Mouse (Mus musculus) CH12.LX (cell line): ENCODE measurements around the gene Cmah. TPM values are rescaled to one million over a fixed set of nuclear protein-coding genes. Genes with fewer than 3 reads are reported as not detected.

Source experiments
- DNase-seq: peaks from one replicate; pipeline ENCODE4 v3.0.0-alpha.2; 2013; ENCODE audit errors: extremely low read depth
- H3K27ac ChIP-seq: 2 replicates; pipeline ENCODE4 v1.5.1; 2012; ENCODE audit warnings: low read depth, mild to moderate bottlenecking, control low read depth, moderate library complexity; ENCODE audit not compliant: insufficient read depth
- H3K27me3 ChIP-seq: replicated peaks from 2 replicates; pipeline ENCODE3; 2012; ENCODE audit warnings: inconsistent platforms
- H3K36me3 ChIP-seq, 2 experiments: replicated peaks in 1 of 2; 2 replicates each; pipeline versions ENCODE3 to v1.6.1; 2012; ENCODE audit warnings: inconsistent platforms in 1 of 2, low read length in 1 of 2, mild to moderate bottlenecking in 1 of 2, mixed read lengths in 1 of 2, moderate library complexity in 1 of 2; ENCODE audit not compliant: control insufficient read depth in 1 of 2, insufficient read depth in 1 of 2
- H3K4me1 ChIP-seq, 2 experiments: 2 replicates each; pipeline ENCODE4 v1.6.1; 2012; ENCODE audit warnings: inconsistent platforms in 1 of 2, moderate library complexity in 1 of 2; ENCODE audit not compliant: insufficient read depth in 2 of 2, control insufficient read depth in 1 of 2
- H3K4me2 ChIP-seq: 2 replicates; pipeline ENCODE4 v1.6.1; 2012; ENCODE audit warnings: low read depth, mild to moderate bottlenecking, control low read depth; ENCODE audit not compliant: poor library complexity, insufficient read depth, severe bottlenecking
- H3K4me3 ChIP-seq, 3 experiments: fragments of 150-350 bp in 1 of 3; sonication (generic) in 1 of 3; replicated peaks in 1 of 3; 2 replicates each; pipeline versions ENCODE3 to v1.5.1; 2011 to 2012; ENCODE audit warnings: low read depth in 2 of 3, low read length in 2 of 3, mild to moderate bottlenecking in 2 of 3, moderate library complexity in 2 of 3, control low read depth in 1 of 3, improper control_type of control experiment in 1 of 3, inconsistent platforms in 1 of 3, mixed read lengths in 1 of 3; ENCODE audit not compliant: poor library complexity in 1 of 3
- H3K79me2 ChIP-seq: replicated peaks from 2 replicates; pipeline ENCODE4 v1.6.1; 2012; ENCODE audit warnings: mild to moderate bottlenecking, moderate library complexity; ENCODE audit not compliant: control insufficient read depth, poor library complexity, insufficient read depth, severe bottlenecking; ENCODE audit errors: extremely low read depth
- H3K9ac ChIP-seq: 2 replicates; pipeline ENCODE4 v1.6.1; 2012; ENCODE audit warnings: low read depth, mild to moderate bottlenecking, control low read depth, moderate library complexity; ENCODE audit not compliant: insufficient read depth
- H3K9me3 ChIP-seq: replicated peaks from 2 replicates; pipeline ENCODE3; 2012; ENCODE audit warnings: low read length, inconsistent platforms, mixed read lengths
- CHD1 ChIP-seq: IDR thresholded peaks from 2 replicates; pipeline ENCODE4 v1.6.1; 2012; ENCODE audit warnings: low read depth, low read length, improper control_type of control experiment, inconsistent platforms
- CHD2 ChIP-seq: IDR thresholded peaks from 2 replicates; pipeline ENCODE4 v1.6.1; 2011; ENCODE audit warnings: low read length, improper control_type of control experiment
- CTCF ChIP-seq, 2 experiments: IDR thresholded peaks in 1 of 2; conservative IDR thresholded peaks in 1 of 2; 2 replicates each; pipeline ENCODE4 v1.5.1; 2011 to 2012; ENCODE audit warnings: low read depth in 2 of 2, low read length in 2 of 2, improper control_type of control experiment in 1 of 2, inconsistent platforms in 1 of 2, mild to moderate bottlenecking in 1 of 2, moderate library complexity in 1 of 2
- HCFC1 ChIP-seq: IDR thresholded peaks from 2 replicates; pipeline ENCODE4 v1.6.1; 2012; ENCODE audit warnings: low read depth, mild to moderate bottlenecking, inconsistent platforms, low read length, improper control_type of control experiment
- JUND ChIP-seq: conservative IDR thresholded peaks from 2 replicates; pipeline ENCODE4 v1.6.1; 2011; ENCODE audit warnings: low read depth, low read length, improper control_type of control experiment
- KAT2A ChIP-seq: IDR thresholded peaks from 2 replicates; pipeline ENCODE4 v1.6.1; 2012; ENCODE audit warnings: low read length, improper control_type of control experiment, inconsistent platforms; ENCODE audit not compliant: insufficient replicate concordance
- MAZ ChIP-seq: IDR thresholded peaks from 2 replicates; pipeline ENCODE4 v1.6.1; 2012; ENCODE audit warnings: low read depth, mild to moderate bottlenecking, inconsistent platforms, low read length, improper control_type of control experiment, moderate library complexity
- MEF2A ChIP-seq: IDR thresholded peaks from 2 replicates; pipeline ENCODE4 v1.6.1; 2014; ENCODE audit warnings: low read depth, mild to moderate bottlenecking, inconsistent platforms, low read length, improper control_type of control experiment, borderline replicate concordance
- MXI1 ChIP-seq: IDR thresholded peaks from 2 replicates; pipeline ENCODE4 v1.6.1; 2011; ENCODE audit warnings: mild to moderate bottlenecking, low read depth, low read length, improper control_type of control experiment
- MYC ChIP-seq: IDR thresholded peaks from 2 replicates; pipeline ENCODE4 v1.6.1; 2011; ENCODE audit warnings: low read depth, mild to moderate bottlenecking, improper control_type of control experiment, low read length
- NRF1 ChIP-seq: IDR thresholded peaks from 2 replicates; pipeline ENCODE4 v1.6.1; 2014; ENCODE audit warnings: low read depth, mild to moderate bottlenecking, inconsistent platforms, low read length, improper control_type of control experiment, moderate library complexity
- PAX5 ChIP-seq: IDR thresholded peaks from 2 replicates; pipeline ENCODE4 v1.6.1; 2012; ENCODE audit warnings: low read length, inconsistent platforms, mixed read lengths
- POLR2A ChIP-seq: IDR thresholded peaks from 2 replicates; pipeline ENCODE4 v1.6.1; 2011; ENCODE audit warnings: low read depth, mild to moderate bottlenecking, improper control_type of control experiment, low read length
- TBP ChIP-seq: conservative IDR thresholded peaks from 2 replicates; pipeline ENCODE4 v1.6.1; 2011; ENCODE audit warnings: low read depth, low read length, improper control_type of control experiment
- TCF12 ChIP-seq: IDR thresholded peaks from 2 replicates; pipeline ENCODE4 v1.6.1; 2014; ENCODE audit warnings: low read depth, mild to moderate bottlenecking, inconsistent platforms, low read length, improper control_type of control experiment
- dilution Hi-C: fragments of 300-500 bp; cut with MboI; formaldehyde crosslinking; loops from 2 replicates; pipeline ENCODE4 v1.14.3; 2020; ENCODE audit warnings: low sequenced_read_pairs; ENCODE audit not compliant: extremely low pct_unique_long_range_greater_than_20kb, extremely low pct_ligation_motif_present
- in situ Hi-C: fragments of 300-500 bp; cut with MboI; formaldehyde crosslinking; loops from 3 replicates; pipeline ENCODE4 v1.14.3; 2019; ENCODE audit warnings: low sequenced_read_pairs, low pct_ligation_motif_present, low pct_unique_long_range_greater_than_20kb, mixed read lengths
- polyA plus RNA-seq: library from polyadenylated mRNA; unstranded; fragments of >175 nt; gene quantifications from 2 replicates; pipeline ENCODE4 v1.2.1, GENCODE M21; 2012; ENCODE audit warnings: low read depth; ENCODE audit not compliant: insufficient read length
- total RNA-seq, 2 experiments: library from RNA; depleted of rRNA; stranded (reverse); fragments of 300-350 nt in 1 of 2; fragments of >200 nt in 1 of 2; gene quantifications; 2 replicates each; pipeline ENCODE4 v1.2.3; 2012 to 2014

Gene Cmah
- total and polyA plus RNA-seq, 3 experiments = 5.0 to 17.4 (median 5.5) TPM

GRCm38 (mm10) chr13:24490041-24490440 lies 162.8 kb downstream of the Cmah start:
- no peak for TF ChIP-seq HCFC1
- no peak for TF ChIP-seq MXI1
- no peak for TF ChIP-seq JUND
- TF ChIP-seq NRF1 = no peak
- TF ChIP-seq CHD1 = no peak
- TF ChIP-seq KAT2A = no peak
- no peak for TF ChIP-seq PAX5
- TF ChIP-seq MEF2A = no peak
- Histone ChIP-seq H3K9me3 (no peaks in the 10 kb centered on the region), H3K27ac (no peak overlapping the region), H3K36me3 (no peaks in the 10 kb centered on the region), H3K27me3 (no peaks in the 10 kb centered on the region), H3K4me1 (peaks cover 10 to 39% of the 10 kb centered on the region in 2 experiments), H3K4me2 (no peak overlapping the region), H3K79me2 (no peaks in the 10 kb centered on the region), H3K4me3 (no peak overlapping the region), H3K9ac (no peak overlapping the region)
- DNase-seq = no peak
- dilution Hi-C loops = no loop called here
- in situ Hi-C loops = loop anchor here (25.0 kb wide), 2 partner anchors 422 to 497 kb away; no protein-coding TSS in a partner anchor

GRCm38 (mm10) chr13:24491101-24491500 lies 163.9 kb downstream of the Cmah start:
- in situ Hi-C loops = loop anchor here (25.0 kb wide), 2 partner anchors 421 to 496 kb away; no protein-coding TSS in a partner anchor
- no peak overlapping the region for H3K4me2 ChIP-seq
- no peak overlapping the region for H3K4me3 ChIP-seq
- dilution Hi-C loops = no loop called here
- no peaks in the 10 kb centered on the region for H3K9me3 ChIP-seq
- no peaks in the 10 kb centered on the region for H3K27me3 ChIP-seq
- no peak for TF ChIP-seq POLR2A
- no peak for TF ChIP-seq MAZ
- TF ChIP-seq TCF12 = no peak
- TF ChIP-seq TBP = no peak
- H3K4me1 ChIP-seq = peaks cover 2 to 36% of the 10 kb centered on the region in 2 experiments; a peak in 3 of 4 replicates
- H3K9ac ChIP-seq = no peak overlapping the region
- no peak for DNase-seq
- no peaks in the 10 kb centered on the region for H3K36me3 ChIP-seq
- H3K27ac ChIP-seq = no peak overlapping the region
- H3K79me2 ChIP-seq = no peaks in the 10 kb centered on the region

- no peaks in the 10 kb centered on the region for H3K9me3 ChIP-seq
- H3K4me2 ChIP-seq = no peak overlapping the region
- in situ Hi-C loops (loop anchor here (25.0 kb wide), 2 partner anchors 419 to 494 kb away; no protein-coding TSS in a partner anchor), dilution Hi-C loops (no loop called here)
- DNase-seq = no peak
- H3K9ac ChIP-seq = no peak overlapping the region
- TF ChIP-seq MEF2A (no peak), CTCF (conservative IDR thresholded peaks at IDR 0.05 in 1 of 2, IDR thresholded peaks at IDR 0.05 in 1 of 2; ENCODE audit: low read depth in 2 of 2, low read length in 2 of 2) (no peak), CHD2 (no peak), MYC (no peak)
- H3K79me2 ChIP-seq = no peaks in the 10 kb centered on the region
- H3K4me1 ChIP-seq = peaks cover 3 to 33% of the 10 kb centered on the region in 2 experiments; a peak in 3 of 4 replicates
- H3K27ac ChIP-seq = no peak overlapping the region
- H3K36me3 ChIP-seq = no peaks in the 10 kb centered on the region
- H3K4me3 ChIP-seq = no peak overlapping the region
- H3K27me3 ChIP-seq = no peaks in the 10 kb centered on the region
Observed at GRCm38 (mm10) chr13:24493784-24494183, 166.6 kb downstream of the Cmah start.
